Mouse (Mus musculus): ENCODE results near the gene Atp9a.

DNA sequence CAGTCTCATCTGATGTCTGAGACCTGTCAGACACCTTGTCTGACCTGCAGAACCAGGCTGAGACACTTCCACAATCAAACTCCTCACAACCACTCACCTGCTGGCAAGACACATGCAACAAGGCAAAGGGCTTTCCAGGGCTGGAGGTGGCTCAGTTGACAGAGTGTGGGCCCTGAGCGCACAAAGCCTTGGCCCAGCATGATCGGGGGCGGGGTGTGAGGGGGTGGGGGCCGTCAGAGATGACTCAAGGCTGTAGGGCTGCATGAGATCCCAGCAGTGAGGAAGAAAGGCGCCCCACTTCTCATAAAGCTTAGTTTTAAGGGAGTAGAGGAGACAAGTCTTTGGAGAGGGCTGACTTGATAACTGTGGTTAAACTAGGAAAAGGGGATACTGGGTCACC, 78.5 kb downstream of the Atp9a start:
- no peak for TF ChIP-seq BHLHE40 (IDR thresholded peaks at IDR 0.05; ENCODE audit: borderline replicate concordance, low read depth, low read length)
- no peak for TF ChIP-seq MAX (IDR thresholded peaks at IDR 0.05; ENCODE audit: low read length)
- TF ChIP-seq RCOR1 (IDR thresholded peaks at IDR 0.05; ENCODE audit: low read depth, low read length) = no peak
- no peak for TF ChIP-seq MXI1 (IDR thresholded peaks at IDR 0.05; ENCODE audit: low read depth, low read length)

Data from MEL (cell line).